Mouse (Mus musculus) mouse embryonic stem cell (cell line): Measurements from ENCODE around the gene Pi4kb.
"Not testable (repeated sequence)": the region's sequence is repeated elsewhere in the genome, so short reads cannot be mapped to it uniquely, and the experiment has no call there.

Experiments used
- in situ Hi-C, 2 experiments: fragments of 300-500 bp; cut with MboI; formaldehyde crosslinking; loops; 1 replicate in 1 of 2; 3 replicates in 1 of 2; pipeline ENCODE4 v1.14.3; 2019 to 2020; ENCODE audit warnings: low sequenced_read_pairs in 2 of 2, low pct_unique_long_range_greater_than_20kb in 1 of 2, mixed read lengths in 1 of 2; ENCODE audit not compliant: unreplicated experiment in 1 of 2

Gene Pi4kb

GRCm38 (mm10) chr3:94974528-94975422 lies at the start of gene Pi4kb:
TSS of gene Pi4kb (plus strand) at chr3:94974731.
- in situ Hi-C loops: no loop called here

- in situ Hi-C loops: not testable (repeated sequence)
Observed at GRCm38 (mm10) chr3:94926301-94926736, 48.2 kb upstream of the Pi4kb start.

GRCm38 (mm10) chr3:94928979-94929378 lies 45.6 kb upstream of the Pi4kb start:
- in situ Hi-C loops: not testable (repeated sequence)

DNA sequence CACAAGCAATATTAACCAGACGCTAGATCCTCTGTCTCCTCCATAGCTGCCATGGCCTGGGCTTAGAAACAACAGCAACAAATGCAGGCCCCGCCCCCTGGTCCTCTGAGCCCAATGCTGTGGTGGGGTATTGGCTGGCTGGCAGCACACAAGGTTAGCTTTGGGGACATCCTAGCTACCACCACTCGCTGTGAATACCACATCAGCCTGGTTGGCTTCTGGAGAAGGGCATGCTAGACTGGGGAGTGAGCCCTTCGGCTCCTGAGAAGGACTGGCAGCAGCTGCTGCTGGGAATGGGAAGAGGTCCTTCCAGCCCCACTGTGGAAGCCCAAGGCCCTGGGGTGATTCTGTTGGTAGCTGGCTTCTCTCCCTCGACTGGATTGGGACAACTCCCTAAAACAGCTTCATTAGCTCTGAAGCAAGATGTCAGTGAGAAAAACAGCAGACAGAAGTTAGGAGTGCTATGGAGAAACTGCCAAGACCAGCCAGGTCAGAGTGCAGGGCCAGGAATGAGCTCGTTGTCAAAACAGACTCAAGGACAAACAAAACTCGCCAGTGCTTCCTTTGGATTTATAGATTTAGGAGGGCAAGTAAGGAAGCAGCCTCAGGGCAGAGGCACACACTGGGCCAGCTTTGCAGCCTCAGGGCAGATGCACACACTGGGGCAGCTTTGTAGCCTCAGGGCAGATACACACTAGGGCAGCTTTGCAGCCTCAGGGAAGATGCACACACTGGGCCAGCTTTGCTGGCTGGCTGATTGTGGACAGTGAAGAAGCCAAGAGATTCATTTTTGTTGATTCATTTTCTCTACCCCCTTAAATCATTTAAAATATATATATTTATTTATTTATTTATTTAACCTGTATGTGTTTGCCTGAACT lies 43.9 kb upstream of the Pi4kb start:
- in situ Hi-C loops: not testable (repeated sequence)

DNA sequence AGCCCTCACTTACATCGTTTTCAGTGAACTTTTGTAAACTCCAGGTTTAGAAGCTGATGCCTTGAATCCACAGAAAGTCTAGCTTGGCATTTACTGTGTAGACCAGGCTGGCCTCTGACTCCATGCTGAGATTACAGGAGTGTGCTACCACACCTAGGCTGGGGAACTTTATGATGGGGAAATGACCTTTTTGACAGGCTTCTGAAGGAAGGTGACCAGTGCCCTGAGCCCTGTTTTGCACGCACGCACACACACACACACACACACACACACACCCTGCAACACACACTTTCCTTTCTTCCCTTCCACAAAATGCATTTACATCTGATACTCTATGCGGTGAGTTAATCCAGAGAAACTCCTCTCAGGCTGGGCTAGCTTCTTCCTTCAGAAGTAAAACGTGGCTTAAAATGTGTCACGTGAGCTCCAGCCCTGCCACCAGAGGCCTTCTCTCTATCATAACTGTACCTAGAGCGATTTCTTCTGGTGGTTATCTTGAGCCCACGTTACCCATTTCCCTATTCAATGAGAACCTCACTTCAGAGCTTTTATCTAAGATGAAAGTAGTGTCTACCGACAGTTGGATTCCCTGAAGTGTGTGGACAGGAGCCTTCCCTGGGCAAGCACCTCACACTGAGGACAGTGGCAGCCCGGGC lies 43.0 kb upstream of the Pi4kb start:
- in situ Hi-C loops: not testable (repeated sequence)

DNA sequence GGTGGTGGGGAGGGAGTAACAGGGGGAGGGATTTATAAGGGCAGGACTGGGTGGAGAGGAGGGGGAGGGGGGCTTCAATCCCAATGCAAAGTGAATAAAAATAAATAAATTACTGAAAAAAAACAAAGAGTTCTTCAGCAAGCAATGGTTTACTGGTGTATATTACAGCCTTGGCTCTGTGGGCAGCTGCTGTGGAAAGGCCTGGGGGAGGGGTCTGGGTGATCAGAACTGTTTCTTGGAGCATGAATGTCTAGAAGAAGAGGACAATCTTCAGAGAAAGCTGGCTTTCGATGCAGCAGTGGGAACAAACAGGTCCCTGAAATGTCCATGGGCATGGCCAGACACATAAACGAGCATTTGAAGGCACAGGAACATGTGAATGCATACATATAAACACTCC lies 42.3 kb upstream of the Pi4kb start:
- in situ Hi-C loops: not testable (repeated sequence)

GRCm38 (mm10) chr3:94932809-94933564 lies 41.5 kb upstream of the Pi4kb start, which contains the start of gene Selenbp1:
TSS of gene Selenbp1 (plus strand) at chr3:94933056.
- in situ Hi-C loops: no loop called here

- in situ Hi-C loops: not testable (repeated sequence)
Observed at GRCm38 (mm10) chr3:94933604-94934003, 40.9 kb upstream of the Pi4kb start.

GRCm38 (mm10) chr3:94934564-94934963 lies 40.0 kb upstream of the Pi4kb start:
- in situ Hi-C loops: not testable (repeated sequence)

DNA sequence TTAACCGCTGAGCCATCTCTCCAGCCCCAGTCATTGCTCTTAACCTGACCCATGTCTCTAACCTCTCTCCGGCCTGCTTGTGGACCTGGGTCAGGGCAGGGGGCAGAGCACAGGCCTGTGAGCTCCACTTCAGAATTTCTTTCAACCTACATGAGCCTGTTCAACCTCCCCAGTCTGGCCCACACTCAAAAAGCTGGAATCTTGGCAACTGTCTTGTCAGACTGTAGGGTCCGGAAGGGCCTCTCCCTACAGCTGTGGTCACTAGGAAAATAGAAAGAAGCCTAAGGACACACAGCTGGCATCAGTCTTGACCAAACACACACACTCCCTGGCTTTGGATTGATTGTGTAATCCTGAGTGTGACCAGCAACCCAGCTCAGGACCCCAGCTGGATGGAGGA lies 39.2 kb upstream of the Pi4kb start:
- in situ Hi-C loops: not testable (repeated sequence)

DNA sequence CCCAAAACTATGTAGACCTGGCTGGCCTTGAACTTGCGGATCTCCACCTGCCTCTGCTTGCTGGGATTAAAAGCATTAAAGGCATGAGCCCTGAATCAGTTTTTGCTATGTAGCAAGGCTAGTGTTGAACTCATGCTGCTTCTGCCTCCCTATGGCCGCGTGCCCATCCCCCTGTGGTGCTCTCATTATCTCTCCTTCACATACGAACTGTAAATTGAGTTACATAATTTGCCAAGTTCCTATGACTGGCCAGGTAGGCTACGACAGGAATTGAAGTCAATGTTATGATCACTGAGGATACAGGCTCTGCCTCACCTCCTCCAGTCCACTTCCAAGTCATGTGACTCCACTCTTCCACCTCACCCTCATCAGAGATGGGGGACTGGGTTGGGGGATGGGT lies 38.4 kb upstream of the Pi4kb start:
- in situ Hi-C loops: not testable (repeated sequence)

DNA sequence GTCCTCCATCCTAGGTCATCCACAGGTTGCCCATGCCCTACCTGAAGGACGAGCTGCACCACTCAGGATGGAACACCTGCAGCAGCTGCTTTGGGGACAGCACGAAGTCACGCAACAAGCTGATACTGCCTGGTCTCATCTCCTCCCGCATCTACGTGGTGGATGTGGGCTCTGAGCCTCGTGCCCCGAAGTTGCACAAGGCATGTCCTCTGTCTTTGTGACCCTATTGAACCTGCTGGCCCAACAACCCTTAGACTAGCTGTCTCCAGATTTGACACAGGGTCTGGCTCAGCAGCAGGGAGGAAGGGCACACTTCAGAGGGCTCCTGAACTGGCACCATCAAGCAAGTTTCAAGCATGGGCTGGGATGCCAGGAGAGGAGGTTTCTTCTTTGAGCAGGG lies 37.3 kb upstream of the Pi4kb start:
- in situ Hi-C loops: not testable (repeated sequence)

GRCm38 (mm10) chr3:94940033-94940432 lies 34.5 kb upstream of the Pi4kb start:
- in situ Hi-C loops: not testable (repeated sequence)

DNA sequence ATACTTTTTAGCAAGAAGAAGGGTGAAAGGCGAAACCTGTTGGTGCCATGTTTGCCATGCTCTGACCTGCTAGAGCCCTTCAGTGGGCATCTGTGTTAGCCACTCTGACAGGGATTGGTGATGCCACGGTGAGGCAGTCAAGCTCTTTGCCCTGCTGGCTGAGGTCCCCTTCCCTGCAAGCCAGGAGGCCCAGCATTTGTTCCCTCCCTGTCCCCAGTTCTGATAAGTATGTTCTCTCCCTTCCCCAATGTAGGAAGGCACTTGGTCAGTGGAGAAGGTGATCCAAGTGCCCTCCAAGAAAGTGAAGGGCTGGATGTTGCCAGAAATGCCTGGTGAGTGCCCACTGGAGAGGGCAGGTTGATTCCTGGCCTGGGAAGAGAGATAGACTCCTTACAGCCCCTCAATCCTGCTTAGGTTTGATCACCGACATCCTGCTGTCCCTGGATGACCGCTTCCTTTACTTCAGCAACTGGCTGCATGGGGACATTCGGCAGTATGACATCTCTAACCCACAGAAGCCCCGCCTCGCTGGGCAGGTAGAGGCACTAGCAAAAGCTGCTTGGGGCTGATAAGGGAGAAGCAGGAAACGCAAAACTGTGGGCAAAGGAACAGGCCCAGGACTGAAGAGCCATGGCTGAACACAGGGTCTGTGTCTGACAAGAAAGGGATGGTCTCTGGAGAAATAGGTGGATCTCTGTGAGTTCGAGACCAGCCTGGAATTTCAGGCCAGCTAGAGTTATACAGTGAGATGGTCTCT lies 32.1 kb upstream of the Pi4kb start:
- in situ Hi-C loops: not testable (repeated sequence)

DNA sequence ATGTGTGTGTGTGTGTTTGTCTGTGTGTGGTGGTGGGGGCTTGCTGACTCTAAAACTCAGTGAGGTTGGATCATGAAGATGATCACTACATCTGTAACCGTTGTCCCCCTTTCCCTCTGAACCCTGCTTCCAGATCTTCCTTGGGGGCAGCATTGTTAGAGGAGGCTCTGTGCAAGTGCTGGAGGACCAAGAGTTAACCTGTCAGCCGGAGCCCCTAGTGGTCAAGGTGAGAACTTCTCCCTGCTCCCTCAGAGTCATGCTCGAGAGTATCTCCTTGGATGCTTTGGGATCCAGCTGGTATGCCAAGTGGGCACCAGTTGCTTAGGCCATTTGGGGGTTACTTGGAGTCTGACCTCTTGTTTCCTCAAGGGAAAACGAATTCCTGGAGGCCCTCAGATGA lies 30.8 kb upstream of the Pi4kb start:
- in situ Hi-C loops: not testable (repeated sequence)

- in situ Hi-C loops: no loop called here
Observed at GRCm38 (mm10) chr3:94948066-94948614, 26.4 kb upstream of the Pi4kb start.

DNA sequence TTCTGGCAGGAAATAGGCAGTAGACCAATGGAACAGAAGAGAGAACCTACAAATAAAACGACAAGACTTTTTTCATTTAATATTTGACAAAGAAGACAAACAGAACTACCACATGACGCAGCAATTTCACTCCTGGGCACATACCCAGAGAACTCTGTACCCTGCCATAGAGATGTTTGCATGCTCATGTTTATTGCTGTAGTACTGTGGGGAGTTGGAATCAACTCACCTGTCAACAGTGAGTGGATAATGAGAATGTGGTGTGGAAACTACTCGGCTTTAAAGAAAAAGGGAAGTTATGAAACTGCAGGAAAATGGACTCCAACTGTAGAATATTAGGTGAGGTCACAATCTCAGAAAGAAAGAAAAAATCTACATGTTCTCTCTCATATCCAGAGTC lies 24.9 kb upstream of the Pi4kb start:
- in situ Hi-C loops: no loop called here
